Mouse (Mus musculus) midbrain, postnatal 0 days (tissue): ENCODE measurements at regions not wholly inside any gene's neighbourhood (a gene's known extent, or its start where the extent isn't known, plus 50 kb on each side); places are given as distances from the start of the nearest gene placed in this dataset.

ENCODE experiments used
- ATAC-seq: fragments of 200-750 bp; cut with Nextera tagmentation; 2 replicates; pipeline ENCODE4 v1.8.0; 2017; ENCODE audit warnings: moderate number of reproducible peaks, mild to moderate bottlenecking, moderate TSS enrichment, moderate library complexity; ENCODE audit not compliant: low FRiP score
- DNase-seq: peaks from one replicate; pipeline ENCODE4 v3.0.0-alpha.2; 2015; ENCODE audit warnings: low spot score
- H3K27ac ChIP-seq: fragments of 300-500 bp; sonication (generic); 2 replicates; pipeline ENCODE4 v1.5.1; 2014; ENCODE audit warnings: low read depth, mild to moderate bottlenecking, low read length, mixed read lengths
- H3K27me3 ChIP-seq: fragments of 300-500 bp; sonication (generic); 2 replicates; pipeline ENCODE4 v1.6.1; 2014; ENCODE audit warnings: low read length, control low read depth, mixed read lengths; ENCODE audit not compliant: insufficient read depth
- H3K36me3 ChIP-seq: fragments of 300-500 bp; sonication (generic); 2 replicates; pipeline ENCODE4 v1.6.1; 2014; ENCODE audit warnings: low read length, control low read depth, mixed read lengths; ENCODE audit not compliant: insufficient read depth
- H3K4me1 ChIP-seq: fragments of 300-500 bp; sonication (generic); 2 replicates; pipeline ENCODE4 v1.6.1; 2014; ENCODE audit warnings: mild to moderate bottlenecking, control low read depth, antibody characterized with exemption, low read length, mixed read lengths; ENCODE audit not compliant: insufficient read depth
- H3K4me2 ChIP-seq: fragments of 300-500 bp; sonication (generic); 2 replicates; pipeline ENCODE4 v1.6.1; 2014; ENCODE audit warnings: low read depth, mild to moderate bottlenecking, low read length, mixed read lengths; ENCODE audit not compliant: poor library complexity, severe bottlenecking
- H3K4me3 ChIP-seq: fragments of 300-500 bp; sonication (generic); 2 replicates; pipeline ENCODE4 v1.5.1; 2014; ENCODE audit warnings: low read depth, mild to moderate bottlenecking, low read length, moderate library complexity
- H3K9ac ChIP-seq: fragments of 300-500 bp; sonication (generic); replicated peaks from 2 replicates; pipeline ENCODE4 v1.6.1; 2014; ENCODE audit warnings: mild to moderate bottlenecking, low read length, moderate library complexity, mixed read lengths; ENCODE audit not compliant: poor library complexity, severe bottlenecking
- H3K9me3 ChIP-seq: fragments of 300-500 bp; sonication (generic); 2 replicates; pipeline ENCODE4 v1.6.1; 2016; ENCODE audit warnings: low read length, control low read depth
- CTCF ChIP-seq: IDR thresholded peaks from 2 replicates; pipeline ENCODE4 v1.5.1; 2016; ENCODE audit warnings: antibody characterized with exemption, mild to moderate bottlenecking
- WGBS: fragments of 180-500 bp; shearing (Covaris S2); extraction: QIAGEN DNeasy Blood & Tissue Kit; methylation state at CpG from one replicate; pipeline ENCODE4 v1.1.7; 2014; 5-methylcytosine and 5-hydroxymethylcytosine counted together

DNA sequence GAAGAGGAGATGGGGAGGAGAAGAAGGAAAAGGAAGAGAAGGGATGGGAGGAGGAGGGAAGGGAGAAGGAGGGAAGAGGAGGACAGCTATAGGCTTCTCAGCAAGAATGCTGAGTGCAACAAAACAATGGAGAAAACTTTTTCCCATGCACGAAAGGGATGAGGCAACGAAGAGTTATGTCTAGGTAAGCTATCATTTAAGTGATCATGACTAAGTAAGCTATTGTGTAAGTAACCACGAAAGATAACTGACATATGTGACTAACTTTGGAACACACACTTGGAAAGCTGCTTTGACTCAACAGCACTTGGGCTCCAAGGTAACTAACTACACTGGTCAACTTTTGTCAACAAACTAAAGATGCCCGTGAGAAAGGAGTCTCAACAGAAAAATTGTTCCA is 50.9 kb upstream of the Fstl1 start:
- Histone ChIP-seq H3K9me3 (no peaks in the 10 kb centered on the region), H3K9ac (no peak overlapping the region), H3K4me1 (no peaks in the 10 kb centered on the region), H3K27me3 (no peaks in the 10 kb centered on the region), H3K4me2 (no peak overlapping the region), H3K4me3 (no peak overlapping the region), H3K36me3 (no peaks in the 10 kb centered on the region), H3K27ac (no peak overlapping the region)
- ATAC-seq (no peak), DNase-seq (no peak)
- WGBS = 89% methylated on average over 4 of the region's 4 CpGs
- no peak for TF ChIP-seq CTCF

DNA sequence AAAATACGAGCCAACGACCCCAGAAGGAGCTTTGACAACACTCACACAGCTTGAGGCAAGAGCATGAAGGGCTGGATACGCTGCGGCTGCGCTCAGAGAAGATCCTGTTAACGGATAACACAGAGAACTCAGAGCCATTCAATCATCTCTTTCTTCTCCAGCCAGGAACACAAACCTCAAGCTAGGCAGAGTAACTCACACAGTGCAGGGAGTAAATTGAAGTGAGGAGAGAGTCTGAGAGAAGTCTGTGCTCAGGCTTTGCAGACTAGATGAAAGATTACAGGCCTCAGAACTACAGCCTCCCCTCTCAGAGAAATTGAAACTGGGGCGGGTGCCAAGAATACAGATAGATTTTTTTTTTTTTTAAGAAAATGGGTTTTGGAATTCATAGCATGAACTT is 60.9 kb upstream of the Ndufb4 start:
- no peaks in the 10 kb centered on the region for H3K36me3 ChIP-seq
- no peak for TF ChIP-seq CTCF
- 11% methylated on average over 7 of the region's 7 CpGs for whole genome bisulfite sequencing
- no peak for ATAC-seq
- no peaks in the 10 kb centered on the region for H3K27me3 ChIP-seq
- peak; percentile 45 for DNase-seq
- H3K27ac ChIP-seq = 0 out of 2 replicates have a peak overlapping the region, but pooled peaks have one; percentile 34
- no peak overlapping the region for H3K4me2 ChIP-seq
- no peak overlapping the region for H3K4me3 ChIP-seq
- H3K9ac ChIP-seq = no peak overlapping the region
- peaks cover 4% of the 10 kb centered on the region; the same call in 1 of the 2 replicates for H3K4me1 ChIP-seq
- no peaks in the 10 kb centered on the region for H3K9me3 ChIP-seq

- Histone ChIP-seq H3K36me3 (no peaks in the 10 kb centered on the region), H3K4me2 (no peak overlapping the region), H3K9ac (no peak overlapping the region), H3K27me3 (no peaks in the 10 kb centered on the region), H3K27ac (no peak overlapping the region), H3K4me3 (no peak overlapping the region), H3K9me3 (no peaks in the 10 kb centered on the region), H3K4me1 (peaks cover 4% of the 10 kb centered on the region; the same call in 1 of the 2 replicates)
- DNase-seq (no peak), ATAC-seq (no peak)
- no peak for TF ChIP-seq CTCF
- WGBS = 67% methylated on average over 6 of the region's 6 CpGs
Measured at GRCm38 (mm10) chr16:37714276-37714675, 60.0 kb upstream of the Ndufb4 start.

GRCm38 (mm10) chr16:37706242-37706923 is 52.1 kb upstream of the Ndufb4 start:
- ATAC-seq (0 out of 2 replicates have a peak, but pooled peaks have one; percentile 34), DNase-seq (no peak)
- no peaks in the 10 kb centered on the region for H3K27me3 ChIP-seq
- no peaks in the 10 kb centered on the region for H3K9me3 ChIP-seq
- H3K9ac ChIP-seq = no peak overlapping the region
- TF ChIP-seq CTCF = no peak
- 0 out of 2 replicates have a peak, but pooled peaks cover 9% of the 10 kb centered on the region for H3K4me1 ChIP-seq
- WGBS = 20% methylated on average over 9 of the region's 9 CpGs
- no peak overlapping the region for H3K4me3 ChIP-seq
- H3K4me2 ChIP-seq = no peak overlapping the region
- H3K36me3 ChIP-seq = no peaks in the 10 kb centered on the region
- no peak overlapping the region for H3K27ac ChIP-seq

DNA sequence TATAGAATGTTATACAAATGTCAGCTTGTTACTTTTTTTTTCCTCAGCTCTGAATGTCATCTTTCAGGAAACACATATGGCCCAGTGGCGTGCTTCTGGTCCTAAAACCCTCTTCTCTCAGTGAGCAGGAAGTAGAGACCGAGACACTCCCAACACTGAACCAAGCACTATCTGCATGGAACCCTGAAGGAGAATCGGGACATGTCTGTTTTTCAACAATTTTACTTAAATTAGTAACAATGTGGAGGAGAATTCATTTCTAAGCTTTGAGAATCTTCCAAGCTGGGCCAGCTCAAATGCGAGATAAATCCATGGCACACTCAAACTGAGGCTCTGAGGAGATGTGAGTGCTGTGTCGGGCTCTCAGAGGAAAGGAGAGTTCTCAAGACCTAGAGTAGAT is 51.0 kb upstream of the Ndufb4 start:
- H3K36me3 ChIP-seq = no peaks in the 10 kb centered on the region
- H3K9me3 ChIP-seq = no peaks in the 10 kb centered on the region
- H3K4me2 ChIP-seq = no peak overlapping the region
- H3K4me3 ChIP-seq = no peak overlapping the region
- 0 out of 2 replicates have a peak, but pooled peaks cover 9% of the 10 kb centered on the region for H3K4me1 ChIP-seq
- DNase-seq = no peak
- no peak overlapping the region for H3K27ac ChIP-seq
- no peaks in the 10 kb centered on the region for H3K27me3 ChIP-seq
- H3K9ac ChIP-seq = no peak overlapping the region
- WGBS = 80% methylated on average over 5 of the region's 5 CpGs
- no peak for TF ChIP-seq CTCF
- ATAC-seq = no peak

GRCm38 (mm10) chr16:37704461-37705155 is 50.4 kb upstream of the Ndufb4 start:
- Histone ChIP-seq H3K36me3 (no peaks in the 10 kb centered on the region), H3K4me3 (no peak overlapping the region), H3K9me3 (no peaks in the 10 kb centered on the region), H3K27ac (no peak overlapping the region), H3K4me2 (no peak overlapping the region), H3K9ac (no peak overlapping the region), H3K4me1 (0 out of 2 replicates have a peak, but pooled peaks cover 9% of the 10 kb centered on the region), H3K27me3 (no peaks in the 10 kb centered on the region)
- WGBS = 52% methylated on average over 9 of the region's 9 CpGs
- no peak for TF ChIP-seq CTCF
- ATAC-seq = no peak
- DNase-seq = no peak
